Mouse (Mus musculus) MEL (cell line): ENCODE results near the gene Adprhl1. TPM values are rescaled to one million over a fixed set of nuclear protein-coding genes. Genes with fewer than 3 reads are reported as not detected.

Source experiments
- DNase-seq: peaks from one replicate; pipeline ENCODE4 v3.0.0; 2011; ENCODE audit warnings: low read depth, low spot score
- H3K27ac ChIP-seq: 2 replicates; pipeline ENCODE4 v1.5.1; 2012; ENCODE audit warnings: low read depth, mild to moderate bottlenecking, control low read depth, low read length, moderate library complexity; ENCODE audit not compliant: control insufficient read depth
- H3K27me3 ChIP-seq, 2 experiments: fragments of 150-350 bp in 1 of 2; sonication (generic) in 1 of 2; 2 replicates each; pipeline ENCODE4 v1.6.1; 2012; ENCODE audit warnings: low read length in 2 of 2, mild to moderate bottlenecking in 2 of 2, improper control_type of control experiment in 1 of 2, moderate library complexity in 1 of 2; ENCODE audit not compliant: insufficient read depth in 2 of 2, control insufficient read depth in 1 of 2
- H3K36me3 ChIP-seq, 2 experiments: 2 replicates each; pipeline ENCODE4 v1.6.1; 2012 to 2014; ENCODE audit warnings: low read length in 2 of 2, improper control_type of control experiment in 1 of 2, inconsistent platforms in 1 of 2, mild to moderate bottlenecking in 1 of 2; ENCODE audit not compliant: insufficient read depth in 2 of 2, control insufficient read depth in 1 of 2
- H3K4me1 ChIP-seq, 2 experiments: fragments of 150-350 bp in 1 of 2; sonication (generic) in 1 of 2; 2 replicates each; pipeline ENCODE4 v1.6.1; 2012; ENCODE audit warnings: low read length in 2 of 2, improper control_type of control experiment in 1 of 2, mild to moderate bottlenecking in 1 of 2; ENCODE audit not compliant: insufficient read depth in 2 of 2, control insufficient read depth in 1 of 2
- H3K4me3 ChIP-seq, 2 experiments: fragments of 150-350 bp in 1 of 2; sonication (generic) in 1 of 2; 2 replicates each; pipeline ENCODE4 v1.5.1; 2012; ENCODE audit warnings: low read depth in 2 of 2, low read length in 2 of 2, mild to moderate bottlenecking in 2 of 2, moderate library complexity in 2 of 2, control low read depth in 1 of 2, improper control_type of control experiment in 1 of 2; ENCODE audit not compliant: control insufficient read depth in 1 of 2, insufficient read depth in 1 of 2
- H3K79me2 ChIP-seq: 2 replicates; pipeline ENCODE4 v1.6.1; 2012; ENCODE audit warnings: mild to moderate bottlenecking, low read length, moderate library complexity; ENCODE audit not compliant: control insufficient read depth, poor library complexity, insufficient read depth
- H3K9ac ChIP-seq: 2 replicates; pipeline ENCODE4 v1.6.1; 2012; ENCODE audit warnings: low read depth, mild to moderate bottlenecking, control low read depth, low read length, moderate library complexity; ENCODE audit not compliant: control insufficient read depth, poor library complexity, severe bottlenecking
- H3K9me3 ChIP-seq: fragments of 150-350 bp; sonication (generic); replicated peaks from 2 replicates; pipeline ENCODE4 v1.6.1; 2012; ENCODE audit warnings: mild to moderate bottlenecking, low read length, improper control_type of control experiment, moderate library complexity; ENCODE audit not compliant: insufficient read depth
- CHD1 ChIP-seq: IDR thresholded peaks from 2 replicates; pipeline ENCODE4 v1.6.1; 2012; ENCODE audit warnings: low read depth, mild to moderate bottlenecking, inconsistent platforms, low read length, improper control_type of control experiment
- CHD2 ChIP-seq: IDR thresholded peaks from 2 replicates; pipeline ENCODE4 v1.6.1; 2011; ENCODE audit warnings: low read length, improper control_type of control experiment
- CTCF ChIP-seq, 3 experiments: IDR thresholded peaks in 2 of 3; conservative IDR thresholded peaks in 1 of 3; 2 replicates each; pipeline ENCODE4 v1.5.1; 2011 to 2012; ENCODE audit warnings: low read length in 3 of 3, low read depth in 2 of 3, mild to moderate bottlenecking in 2 of 3, improper control_type of control experiment in 1 of 3, inconsistent platforms in 1 of 3, mixed read lengths in 1 of 3, moderate library complexity in 1 of 3; ENCODE audit not compliant: control insufficient read depth in 1 of 3, insufficient read depth in 1 of 3, poor library complexity in 1 of 3, severe bottlenecking in 1 of 3
- GATA1 ChIP-seq: IDR thresholded peaks from 2 replicates; pipeline ENCODE4 v1.6.1; 2011; ENCODE audit warnings: low read depth, low read length, improper control_type of control experiment
- JUND ChIP-seq: IDR thresholded peaks from 2 replicates; pipeline ENCODE4 v1.6.1; 2011; ENCODE audit warnings: low read depth, mild to moderate bottlenecking, improper control_type of control experiment, low read length
- MEF2A ChIP-seq: IDR thresholded peaks from 2 replicates; pipeline ENCODE4 v1.6.1; 2014; ENCODE audit warnings: low read depth, mild to moderate bottlenecking, inconsistent platforms, low read length, improper control_type of control experiment; ENCODE audit not compliant: poor library complexity, insufficient replicate concordance, severe bottlenecking; ENCODE audit errors: extremely low read depth
- MXI1 ChIP-seq: IDR thresholded peaks from 2 replicates; pipeline ENCODE4 v1.6.1; 2011; ENCODE audit warnings: mild to moderate bottlenecking, low read depth, low read length, improper control_type of control experiment
- MYB ChIP-seq: IDR thresholded peaks from 2 replicates; pipeline ENCODE4 v1.6.1; 2011; ENCODE audit warnings: mild to moderate bottlenecking, low read depth, low read length, improper control_type of control experiment
- NRF1 ChIP-seq: IDR thresholded peaks from 2 replicates; pipeline ENCODE4 v1.6.1; 2014; ENCODE audit warnings: low read depth, mild to moderate bottlenecking, inconsistent platforms, low read length, improper control_type of control experiment, moderate library complexity; ENCODE audit not compliant: poor library complexity, insufficient read depth, severe bottlenecking
- POLR2AphosphoS2 ChIP-seq: IDR thresholded peaks from 2 replicates; pipeline ENCODE4 v1.6.1; 2011; ENCODE audit warnings: low read length, improper control_type of control experiment
- RAD21 ChIP-seq: IDR thresholded peaks from 2 replicates; pipeline ENCODE4 v1.6.1; 2011; ENCODE audit warnings: mild to moderate bottlenecking, low read depth, low read length, improper control_type of control experiment
- TBP ChIP-seq: IDR thresholded peaks from 2 replicates; pipeline ENCODE4 v1.8.0; 2011; ENCODE audit warnings: low read depth, low read length, improper control_type of control experiment
- USF1 ChIP-seq: IDR thresholded peaks from 2 replicates; pipeline ENCODE4 v1.6.1; 2014; ENCODE audit warnings: low read depth, mild to moderate bottlenecking, inconsistent platforms, low read length, improper control_type of control experiment, moderate library complexity
- ZNF384 ChIP-seq: IDR thresholded peaks from 2 replicates; pipeline ENCODE4 v1.6.1; 2012; ENCODE audit warnings: low read depth, mild to moderate bottlenecking, inconsistent platforms, low read length, improper control_type of control experiment
- polyA plus RNA-seq, 2 experiments: library from polyadenylated mRNA; stranded (reverse) in 1 of 2; unstranded in 1 of 2; fragments of >175 nt in 1 of 2; fragments of >200 nt in 1 of 2; gene quantifications; 2 replicates each; pipeline versions ENCODE4 v1.2.1 to v1.2.4; 2012; ENCODE audit warnings: low replicate concordance in 2 of 2, low read depth in 1 of 2; ENCODE audit not compliant: insufficient read length in 2 of 2, insufficient read depth in 1 of 2, missing spikeins in 1 of 2
- total RNA-seq: library from RNA; depleted of rRNA; stranded (reverse); fragments of 300-350 nt; gene quantifications from 2 replicates; pipeline ENCODE4 v1.2.3, GENCODE M21; 2012

Gene Adprhl1
- total and polyA plus RNA-seq, 3 experiments: not detected

- H3K4me3 ChIP-seq: no peak overlapping the region
- no peak overlapping the region for H3K9ac ChIP-seq
- H3K79me2 ChIP-seq: no peaks in the 10 kb centered on the region
- no peaks in the 10 kb centered on the region for H3K9me3 ChIP-seq
- peaks cover 0 to 2% of the 10 kb centered on the region in 2 experiments; a peak in 2 of 4 replicates for H3K36me3 ChIP-seq
- DNase-seq: peak; percentile 21
- no peaks in the 10 kb centered on the region for H3K4me1 ChIP-seq
- no peak for TF ChIP-seq MYB
- no peak for TF ChIP-seq GATA1
- TF ChIP-seq MEF2A: no peak
- no peak for TF ChIP-seq NRF1
- no peak for TF ChIP-seq POLR2AphosphoS2
- TF ChIP-seq CHD2: no peak
- no peak for TF ChIP-seq CHD1
- TF ChIP-seq JUND: no peak
- no peak for TF ChIP-seq CTCF (IDR thresholded peaks at IDR 0.05 in 2 of 3, conservative IDR thresholded peaks at IDR 0.05 in 1 of 3; ENCODE audit: control insufficient read depth in 1 of 3, insufficient read depth in 1 of 3, low read depth in 2 of 3, low read length in 3 of 3, poor library complexity in 1 of 3, severe bottlenecking in 1 of 3)
- no peak for TF ChIP-seq ZNF384
- TF ChIP-seq USF1: no peak
- TF ChIP-seq RAD21: no peak
- TF ChIP-seq, all 39 proteins: peak for 0
- H3K27me3 ChIP-seq: no peaks in the 10 kb centered on the region
- no peak overlapping the region for H3K27ac ChIP-seq
Observed at GRCm38 (mm10) chr8:13267566-13267965, 13.6 kb upstream of the Adprhl1 start.

DNA sequence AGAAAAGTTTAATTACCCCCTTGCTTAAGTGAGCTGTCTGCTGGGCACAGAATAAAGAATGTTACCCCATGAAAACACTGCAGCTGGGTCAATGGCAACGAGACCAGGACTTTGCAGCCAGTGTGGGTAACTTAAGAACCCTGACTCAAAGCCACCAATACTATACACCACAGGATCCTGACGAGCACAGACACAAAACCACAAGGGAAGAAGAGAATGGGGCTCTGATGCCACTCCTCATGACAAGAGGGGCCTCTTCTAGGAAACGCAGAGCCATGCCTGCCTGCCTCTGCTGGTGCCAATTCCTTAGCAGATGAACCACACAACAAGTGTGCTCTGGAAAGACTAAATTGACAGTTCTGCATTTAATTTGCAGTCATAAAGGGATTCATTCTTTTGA lies 9.4 kb upstream of the Adprhl1 start:
- H3K4me1 ChIP-seq: no peaks in the 10 kb centered on the region
- no peak for DNase-seq
- no peak overlapping the region for H3K27ac ChIP-seq
- no peaks in the 10 kb centered on the region; a peak in 1 of 4 replicates for H3K36me3 ChIP-seq
- H3K27me3 ChIP-seq: no peaks in the 10 kb centered on the region
- H3K79me2 ChIP-seq: no peaks in the 10 kb centered on the region
- no peak overlapping the region for H3K4me3 ChIP-seq
- H3K9ac ChIP-seq: no peak overlapping the region
- no peak for TF ChIP-seq CHD1
- TF ChIP-seq MXI1: no peak
- H3K9me3 ChIP-seq: no peaks in the 10 kb centered on the region

DNA sequence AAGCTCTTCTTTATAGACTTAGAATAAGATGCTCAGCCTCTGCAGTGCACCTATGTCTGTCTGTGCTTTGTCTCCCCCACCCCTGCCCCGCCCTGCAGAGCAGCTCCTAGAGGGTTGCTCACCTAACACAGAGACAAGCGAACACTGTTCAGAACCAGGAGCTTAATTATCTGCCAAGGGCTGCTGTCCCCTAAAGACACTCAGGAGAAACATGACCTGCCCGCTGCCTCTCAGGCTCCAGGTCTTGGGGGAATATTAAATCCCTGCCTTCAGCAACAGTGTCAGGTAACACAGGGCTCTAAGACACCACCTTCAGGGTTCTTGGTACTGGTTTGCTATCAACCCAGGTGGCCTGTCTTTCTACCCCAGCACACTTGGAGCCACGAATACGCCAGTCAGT lies 549 bp downstream of the Adprhl1 start:
- Histone ChIP-seq H3K4me3 (no peak overlapping the region), H3K36me3 (no peaks in the 10 kb centered on the region), H3K79me2 (no peaks in the 10 kb centered on the region)
- TF ChIP-seq TBP: no peak
- TF ChIP-seq, all 39 proteins: peak for 0
- H3K27ac ChIP-seq: no peak overlapping the region
- H3K9me3 ChIP-seq: no peaks in the 10 kb centered on the region
- DNase-seq: no peak
- H3K9ac ChIP-seq: no peak overlapping the region
- H3K27me3 ChIP-seq: no peaks in the 10 kb centered on the region
- no peaks in the 10 kb centered on the region for H3K4me1 ChIP-seq
